Mouse (Mus musculus): Measurements from ENCODE around the gene Psmd14.

GRCm38 (mm10) chr2:61746051-61746450 is 34.6 kb downstream of the Psmd14 start:
- TF ChIP-seq POLR2A (IDR thresholded peaks at IDR 0.05; ENCODE audit: insufficient read length, low read depth) (no peak), POLR2AphosphoS2 (IDR thresholded peaks at IDR 0.05; ENCODE audit: insufficient read length, low read depth) (no peak), E2F4 (IDR thresholded peaks at IDR 0.05; ENCODE audit: insufficient read depth) (no peak), USF1 (IDR thresholded peaks at IDR 0.05; ENCODE audit: low read depth) (no peak), TCF12 (IDR thresholded peaks at IDR 0.05; ENCODE audit: insufficient read depth, poor library complexity, severe bottlenecking) (no peak), MYOG (IDR thresholded peaks at IDR 0.05; ENCODE audit: control insufficient read depth in 1 of 3, insufficient read depth in 1 of 3, insufficient read length in 2 of 3, low read depth in 2 of 3) (no peak), MAX (IDR thresholded peaks at IDR 0.05; ENCODE audit: low read depth) (no peak), SRF (IDR thresholded peaks at IDR 0.05; ENCODE audit: control insufficient read depth, insufficient read length, low read depth) (no peak), MYOD1 (IDR thresholded peaks at IDR 0.05; ENCODE audit: control insufficient read depth in 1 of 3, insufficient read length in 2 of 3, low read depth in 2 of 3) (no peak), TCF3 (IDR thresholded peaks at IDR 0.05; ENCODE audit: insufficient read length, low read depth) (no peak)

Data from myocyte (in vitro differentiated cells).